Mouse (Mus musculus) liver, postnatal 0 days (tissue): ENCODE measurements around the gene Anapc13. TPM values are rescaled to one million over a fixed set of nuclear protein-coding genes. Genes with fewer than 3 reads are reported as not detected.

Experiments
- ATAC-seq: fragments of 200-750 bp; cut with Nextera tagmentation; 2 replicates; pipeline ENCODE4 v1.8.0; 2017; ENCODE audit warnings: mild to moderate bottlenecking, moderate library complexity
- DNase-seq: peaks from one replicate; pipeline ENCODE4 v3.0.0-alpha.2; 2016
- H3K27ac ChIP-seq: fragments of 300-500 bp; sonication (generic); 2 replicates; pipeline ENCODE4 v1.5.1; 2014; ENCODE audit warnings: antibody characterized with exemption, moderate library complexity, mild to moderate bottlenecking, low read depth
- H3K27me3 ChIP-seq: fragments of 300-500 bp; sonication (generic); 2 replicates; pipeline ENCODE4 v1.6.1; 2014; ENCODE audit warnings: low read length, control low read depth, mixed read lengths; ENCODE audit not compliant: insufficient read depth
- H3K36me3 ChIP-seq: fragments of 300-500 bp; sonication (generic); replicated peaks from 2 replicates; pipeline ENCODE4 v1.6.1; 2014; ENCODE audit warnings: mild to moderate bottlenecking, control low read depth, low read length, moderate library complexity, mixed read lengths; ENCODE audit not compliant: insufficient read depth
- H3K4me1 ChIP-seq: fragments of 300-500 bp; sonication (generic); 2 replicates; pipeline ENCODE4 v1.6.1; 2014; ENCODE audit warnings: antibody characterized with exemption, mild to moderate bottlenecking, control low read depth; ENCODE audit not compliant: insufficient read depth
- H3K4me2 ChIP-seq: fragments of 300-500 bp; sonication (generic); 2 replicates; pipeline ENCODE4 v1.6.1; 2014; ENCODE audit warnings: low read depth, mild to moderate bottlenecking, low read length, moderate library complexity, mixed read lengths
- H3K4me3 ChIP-seq: fragments of 300-500 bp; sonication (generic); 2 replicates; pipeline ENCODE4 v1.5.1; 2014; ENCODE audit warnings: low read depth, low read length
- H3K9ac ChIP-seq: fragments of 300-500 bp; sonication (generic); replicated peaks from 2 replicates; pipeline ENCODE4 v1.6.1; 2014; ENCODE audit warnings: mild to moderate bottlenecking, moderate library complexity
- H3K9me3 ChIP-seq: fragments of 300-500 bp; sonication (generic); 2 replicates; pipeline ENCODE4 v1.6.1; 2016; ENCODE audit warnings: mild to moderate bottlenecking, control low read depth, low read length, mixed read lengths
- CTCF ChIP-seq: sonication (generic); IDR thresholded peaks from 2 replicates; pipeline ENCODE4 v1.5.1; 2016; ENCODE audit warnings: antibody characterized with exemption, low read depth
- EP300 ChIP-seq: IDR thresholded peaks from 2 replicates; pipeline ENCODE4 v1.6.1; 2016; ENCODE audit warnings: antibody characterized with exemption, low read depth, mild to moderate bottlenecking
- WGBS: fragments of 180-500 bp; shearing (Covaris S2); extraction: QIAGEN DNeasy Blood & Tissue Kit; methylation state at CpG from one replicate; pipeline ENCODE4 v1.1.7; 2014; ENCODE audit not compliant: insufficient replicate concordance; 5-methylcytosine and 5-hydroxymethylcytosine counted together
- polyA plus RNA-seq: library from polyadenylated mRNA; unstranded; fragments of >200 nt; fragmentation: Nextera tagmentation; extraction: Ambion mirVana; gene quantifications from 2 replicates; pipeline ENCODE4 v1.2.1, GENCODE M21; 2015

The Anapc13 gene
- polyA plus RNA-seq, 1 experiment from 2014 or later: 123 TPM

DNA sequence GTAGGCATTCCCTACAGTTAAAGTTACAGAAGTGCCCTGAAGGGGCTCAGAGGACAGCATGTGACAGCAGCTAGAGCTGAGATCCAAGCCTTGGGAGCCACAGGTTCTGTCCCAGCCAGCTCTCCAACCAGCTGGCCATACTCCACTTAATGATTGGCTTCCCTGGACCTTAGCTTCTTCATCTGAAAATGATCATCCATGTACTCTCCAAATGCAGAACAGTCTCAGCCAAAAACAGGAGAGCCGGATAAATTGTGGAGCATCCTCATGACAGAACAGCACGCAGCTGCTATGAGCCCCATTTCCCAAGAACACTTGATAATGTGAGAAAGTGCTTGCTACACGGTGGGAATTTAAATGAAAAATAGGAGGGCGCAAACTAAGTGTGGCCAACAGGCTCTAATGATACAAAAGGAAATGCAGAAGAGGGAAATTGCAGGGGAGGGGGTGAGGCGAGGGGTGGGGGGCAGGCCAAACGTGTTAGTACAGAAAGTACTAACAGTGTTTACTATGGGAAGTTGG is 25.2 kb downstream of the Anapc13 start:
- no peak overlapping the region for H3K9ac ChIP-seq
- DNase-seq: no peak
- no peak for ATAC-seq
- H3K4me3 ChIP-seq: no peak overlapping the region
- H3K9me3 ChIP-seq: peaks cover 3% of the 10 kb centered on the region; the same call in 1 of the 2 replicates
- no peaks in the 10 kb centered on the region for H3K4me1 ChIP-seq
- no peak for TF ChIP-seq CTCF
- no peak for TF ChIP-seq EP300
- no peaks in the 10 kb centered on the region for H3K27me3 ChIP-seq
- no peak overlapping the region for H3K4me2 ChIP-seq
- H3K36me3 ChIP-seq: no peaks in the 10 kb centered on the region
- no peak overlapping the region for H3K27ac ChIP-seq
- 59% methylated on average over 6 of the region's 6 CpGs for WGBS

- H3K4me1 ChIP-seq: peaks cover 3% of the 10 kb centered on the region; the same call in 1 of the 2 replicates
- 52% methylated on average over 8 of the region's 8 CpGs for WGBS
- peaks cover 3% of the 10 kb centered on the region; the same call in 1 of the 2 replicates for H3K9me3 ChIP-seq
- no peak for ATAC-seq
- H3K4me3 ChIP-seq: no peak overlapping the region
- TF ChIP-seq CTCF (no peak), EP300 (no peak)
- H3K4me2 ChIP-seq: no peak overlapping the region
- H3K27me3 ChIP-seq: no peaks in the 10 kb centered on the region
- H3K36me3 ChIP-seq: no peaks in the 10 kb centered on the region
- H3K9ac ChIP-seq: no peak overlapping the region
- no peak for DNase-seq
- no peak overlapping the region for H3K27ac ChIP-seq
Observed at GRCm38 (mm10) chr9:102656355-102657095, 30.4 kb downstream of the Anapc13 start.

DNA sequence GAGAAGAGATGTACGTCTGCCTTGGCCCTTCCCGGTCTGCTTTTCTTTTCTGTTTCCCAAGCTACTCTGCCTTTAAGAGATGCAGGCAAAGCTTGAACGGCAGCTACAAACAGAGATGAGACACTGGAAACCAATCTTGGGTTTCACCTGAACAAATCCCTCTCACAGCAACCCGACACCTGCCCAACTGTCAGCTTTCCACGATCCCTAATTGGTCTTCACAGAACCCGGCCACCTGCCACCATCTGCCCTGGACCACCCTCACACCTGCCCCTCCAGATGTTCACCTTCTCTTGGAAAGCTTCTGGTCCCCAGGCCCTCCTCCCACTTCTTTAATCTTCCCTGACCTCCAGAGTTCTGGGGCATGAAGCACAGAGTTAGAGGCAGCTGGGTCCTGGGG is 42.0 kb downstream of the Anapc13 start:
- Histone ChIP-seq H3K27ac (no peak overlapping the region), H3K27me3 (no peaks in the 10 kb centered on the region), H3K36me3 (no peaks in the 10 kb centered on the region), H3K9me3 (no peaks in the 10 kb centered on the region), H3K4me3 (no peak overlapping the region), H3K4me2 (no peak overlapping the region), H3K9ac (no peak overlapping the region), H3K4me1 (no peaks in the 10 kb centered on the region)
- TF ChIP-seq CTCF (no peak), EP300 (no peak)
- DNase-seq: no peak
- 51% methylated on average over 6 of the region's 6 CpGs for WGBS
- no peak for ATAC-seq

DNA sequence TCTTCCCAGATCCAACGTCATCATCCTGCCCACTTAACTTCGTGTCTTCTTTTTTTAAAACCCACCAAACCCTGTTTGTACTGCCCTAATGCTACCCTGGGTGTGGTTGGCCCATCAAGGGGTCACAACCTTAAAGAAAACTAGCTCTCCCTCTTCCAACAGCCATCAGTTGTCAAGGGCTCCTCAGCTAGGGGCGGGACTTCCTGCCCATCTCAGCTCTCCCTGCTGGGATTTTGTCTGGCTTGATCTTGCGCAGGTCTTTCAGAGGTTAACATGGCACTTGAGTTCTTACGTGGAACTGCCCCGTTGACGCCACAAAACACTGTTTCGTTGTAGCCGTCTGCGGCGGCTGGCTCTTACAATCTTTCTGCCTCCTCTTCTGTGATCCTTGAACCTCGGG is 42.8 kb downstream of the Anapc13 start:
- no peak overlapping the region for H3K9ac ChIP-seq
- H3K4me3 ChIP-seq: no peak overlapping the region
- DNase-seq (no peak), ATAC-seq (no peak)
- H3K4me1 ChIP-seq: no peaks in the 10 kb centered on the region
- H3K27ac ChIP-seq: no peak overlapping the region
- H3K36me3 ChIP-seq: no peaks in the 10 kb centered on the region
- WGBS: 80% methylated on average over 12 of the region's 12 CpGs
- TF ChIP-seq EP300: no peak
- H3K9me3 ChIP-seq: no peaks in the 10 kb centered on the region
- no peaks in the 10 kb centered on the region for H3K27me3 ChIP-seq
- H3K4me2 ChIP-seq: no peak overlapping the region

- TF ChIP-seq EP300 (no peak), CTCF (no peak)
- no peaks in the 10 kb centered on the region for H3K9me3 ChIP-seq
- 76% methylated on average over 7 of the region's 7 CpGs for WGBS
Observed at GRCm38 (mm10) chr9:102673381-102673780, 47.3 kb downstream of the Anapc13 start.

GRCm38 (mm10) chr9:102675922-102676321 is 49.8 kb downstream of the Anapc13 start:
- Histone ChIP-seq H3K27ac (no peak overlapping the region), H3K9ac (no peak overlapping the region), H3K4me1 (no peaks in the 10 kb centered on the region), H3K9me3 (no peaks in the 10 kb centered on the region), H3K36me3 (no peaks in the 10 kb centered on the region), H3K4me2 (no peak overlapping the region), H3K4me3 (no peak overlapping the region), H3K27me3 (no peaks in the 10 kb centered on the region)
- TF ChIP-seq EP300 (no peak), CTCF (no peak)
- ATAC-seq: no peak
- DNase-seq: no peak
- WGBS: 67% methylated on average over 5 of the region's 5 CpGs

More at GRCm38 (mm10) chr9:102673381-102673780, 47.3 kb downstream of the Anapc13 start:
- DNase-seq (no peak), ATAC-seq (no peak)
- no peaks in the 10 kb centered on the region for H3K36me3 ChIP-seq
- H3K4me3 ChIP-seq: no peak overlapping the region
- no peak overlapping the region for H3K9ac ChIP-seq
- no peaks in the 10 kb centered on the region for H3K4me1 ChIP-seq
- no peak overlapping the region for H3K27ac ChIP-seq
- H3K4me2 ChIP-seq: no peak overlapping the region
- no peaks in the 10 kb centered on the region for H3K27me3 ChIP-seq
